Mouse (Mus musculus) Patski (cell line): ENCODE measurements around the gene Impdh2. TPM values are rescaled to one million over a fixed set of nuclear protein-coding genes. Genes with fewer than 3 reads are reported as not detected.

Source experiments
- ATAC-seq: fragments of 100-300 bp; one replicate; pipeline ENCODE4 v1.8.0; 2021
- CTCF ChIA-PET: fragments of 350-600 bp; sonication (Branson Sonifier 250); formaldehyde crosslinking; loops from one replicate; lab custom pipeline; 2022; ENCODE audit warnings: inconsistent platforms; lab: Charles Lee
- POLR2A ChIA-PET: fragments of 350-600 bp; sonication (Branson Sonifier 250); formaldehyde crosslinking; loops from one replicate; lab custom pipeline; 2022; ENCODE audit warnings: antibody characterized with exemption, inconsistent platforms; lab: Charles Lee
- DNase-seq: peaks from one replicate; pipeline ENCODE4 v3.0.0-alpha.2; 2011; ENCODE audit warnings: low read depth, low spot score
- H3K27me3 ChIP-seq: fragments of 371-371 bp; one replicate; pipeline ENCODE4 v1.5.1; 2021
- CTCF ChIP-seq: fragments of 100-300 bp; IDR thresholded peaks from one replicate; pipeline ENCODE4 v1.5.1; 2021
- in situ Hi-C: fragments of 300-500 bp; cut with MboI; formaldehyde crosslinking; loops from 3 replicates; pipeline ENCODE4 v1.11.1; 2018; ENCODE audit warnings: low pct_unique_long_range_greater_than_20kb, mixed read lengths
- polyA plus RNA-seq: library from polyadenylated mRNA; unstranded; gene quantifications from one replicate; pipeline ENCODE4 v1.2.3, GENCODE M21; 2021

Gene Impdh2
- polyA plus RNA-seq, 1 experiment from 2014 or later = 93.3 TPM

GRCm38 (mm10) chr9:108545986-108546385 lies 14.1 kb upstream of the Impdh2 start:
- ATAC-seq (no peak), DNase-seq (no peak)
- ChIA-PET CTCF (no interaction called here), POLR2A (no interaction called here)
- in situ Hi-C loops = no loop called here
- no peaks in the 10 kb centered on the region for H3K27me3 ChIP-seq
- no peak for TF ChIP-seq CTCF

DNA sequence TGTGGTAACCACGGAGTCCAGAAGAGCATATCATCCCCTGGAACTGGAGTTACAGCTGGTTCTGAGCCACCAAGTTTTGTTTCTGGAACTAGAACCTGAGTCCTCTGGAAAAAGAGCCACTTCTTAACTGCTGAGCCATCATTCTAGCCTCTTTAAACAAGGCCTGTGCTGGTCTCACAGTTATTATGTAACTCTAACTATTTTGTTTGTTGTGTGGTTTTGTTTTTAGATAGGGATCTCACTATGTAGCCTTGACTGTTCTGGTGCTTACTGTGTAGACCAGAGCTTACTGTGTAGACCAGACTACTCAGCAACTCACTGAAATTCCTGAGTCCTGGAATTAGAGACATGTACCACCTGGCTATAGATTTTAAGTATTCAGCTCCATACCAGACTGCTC lies 13.2 kb upstream of the Impdh2 start:
- no peak for TF ChIP-seq CTCF

GRCm38 (mm10) chr9:108559169-108559568 lies 917 bp upstream of the Impdh2 start:
- DNase-seq (no peak), ATAC-seq (no peak)
- H3K27me3 ChIP-seq = no peaks in the 10 kb centered on the region
- CTCF ChIA-PET = no interaction called here
- in situ Hi-C loops = no loop called here
- no peak for TF ChIP-seq CTCF
- POLR2A ChIA-PET = no interaction called here

More for the DNA sequence above, 13.2 kb upstream of the Impdh2 start:
- ChIA-PET CTCF (no interaction called here), POLR2A (no interaction called here)
- H3K27me3 ChIP-seq = no peaks in the 10 kb centered on the region
- in situ Hi-C loops = no loop called here
- ATAC-seq (no peak), DNase-seq (no peak)

DNA sequence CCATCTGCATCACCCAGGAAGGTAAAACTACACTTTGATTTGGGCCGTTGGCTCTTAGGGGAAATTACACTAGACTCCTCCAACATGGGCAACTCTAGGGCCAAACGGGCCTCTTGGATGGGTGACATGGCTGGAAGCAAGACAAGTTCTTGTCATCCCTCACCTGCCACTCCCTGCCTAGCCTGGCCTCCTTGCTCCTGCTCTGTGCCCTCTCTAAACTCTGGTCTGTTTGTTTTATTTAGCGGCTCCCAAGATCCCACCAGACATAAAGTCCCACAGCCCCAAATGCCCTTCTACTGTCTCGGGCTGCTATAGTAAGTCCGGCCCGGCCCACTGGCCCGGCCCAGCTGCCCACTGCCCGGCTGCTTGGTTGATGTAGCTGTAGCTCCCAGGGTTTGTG lies 3.6 kb downstream of the Impdh2 start:
- DNase-seq = no peak
- ChIA-PET POLR2A (interaction anchor here (0.6 kb wide), 1 partner anchor 13 kb away, joined by 3 read pairs; no protein-coding TSS in a partner anchor), CTCF (no interaction called here)
- no peak for ATAC-seq
- no peaks in the 10 kb centered on the region for H3K27me3 ChIP-seq
- TF ChIP-seq CTCF = no peak
- in situ Hi-C loops = no loop called here

- CTCF ChIA-PET = no interaction called here
- DNase-seq = no peak
- ATAC-seq = no peak
- in situ Hi-C loops = no loop called here
- POLR2A ChIA-PET = interaction anchor here (0.6 kb wide), 1 partner anchor 12 kb away, joined by 3 read pairs; no protein-coding TSS in a partner anchor
- TF ChIP-seq CTCF = no peak
- no peaks in the 10 kb centered on the region for H3K27me3 ChIP-seq
These were observed 4.0 kb downstream of the Impdh2 start for GRCm38 (mm10) chr9:108564131-108564530.

GRCm38 (mm10) chr9:108565881-108566814 lies 6.1 kb downstream of the Impdh2 start:
- in situ Hi-C loops = no loop called here
- POLR2A ChIA-PET = no interaction called here
- TF ChIP-seq CTCF = no peak
- no peaks in the 10 kb centered on the region for H3K27me3 ChIP-seq
- CTCF ChIA-PET = no interaction called here
- ATAC-seq (peak; percentile 1), DNase-seq (no peak)

DNA sequence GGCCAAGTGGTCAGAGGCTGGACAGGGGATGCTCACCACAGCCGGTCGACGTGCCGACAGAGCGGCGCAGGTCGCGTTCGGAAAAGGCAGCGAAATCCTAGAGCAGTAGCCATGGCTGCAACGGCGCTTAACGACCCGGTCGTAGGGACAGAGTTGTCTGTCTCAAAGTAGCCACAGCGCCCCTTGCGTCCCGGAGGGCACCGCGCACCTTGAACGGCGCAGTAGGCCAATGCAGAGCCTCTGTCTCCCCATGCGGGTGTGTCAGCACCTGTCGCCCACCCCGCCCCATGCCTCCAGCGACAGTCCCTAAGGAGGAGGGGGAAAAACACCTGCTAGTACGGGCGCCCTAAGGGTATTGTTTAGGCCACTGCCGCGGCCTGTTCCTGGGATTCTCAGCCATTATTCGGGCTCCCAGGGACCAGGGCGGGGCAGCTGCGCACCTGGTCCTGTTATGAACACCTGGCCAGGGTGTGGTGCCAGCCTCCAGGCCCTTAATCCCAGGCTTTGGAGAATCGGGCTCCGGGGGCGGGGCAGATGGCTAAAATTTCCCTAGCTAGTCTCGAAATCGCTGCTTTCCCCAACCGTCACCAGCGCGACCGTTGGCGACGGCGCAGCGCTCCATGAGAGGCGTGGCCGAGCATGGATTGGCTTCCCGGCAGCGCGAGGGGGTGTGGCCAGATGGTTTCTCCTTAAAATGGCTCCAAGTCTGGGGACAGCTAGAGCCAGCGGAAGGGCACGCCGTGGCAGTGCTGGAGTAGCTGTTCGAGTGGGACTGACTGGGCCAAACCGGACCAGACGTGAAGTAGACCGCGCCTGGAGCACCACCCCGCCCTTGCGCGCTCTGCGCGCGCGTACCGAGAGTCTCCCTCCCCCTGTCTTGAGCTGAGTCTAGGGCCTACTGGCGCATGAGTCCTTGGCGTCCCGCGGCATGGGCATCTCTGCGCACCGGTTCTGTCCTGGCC lies 7.0 kb downstream of the Impdh2 start, which contains the start of gene Ndufaf3:
Ndufaf3 (minus strand) TSS at position 620 of the 962 bp plus-strand sequence.
- CTCF ChIA-PET = interaction anchor here (1.0 to 1.3 kb wide), 2 partner anchors 13 to 43 kb away, joined by 3 to 4 read pairs; no protein-coding TSS in a partner anchor
- POLR2A ChIA-PET = interaction anchor here (0.7 to 1.1 kb wide), 2 partner anchors 10 to 49 kb away, joined by 3 to 5 read pairs; no protein-coding TSS in a partner anchor
- in situ Hi-C loops = no loop called here
- ATAC-seq = peak; percentile 70
- H3K27me3 ChIP-seq = no peaks in the 10 kb centered on the region
- TF ChIP-seq CTCF = no peak
- DNase-seq = no peak

- no peaks in the 10 kb centered on the region for H3K27me3 ChIP-seq
- no peak for DNase-seq
- ChIA-PET POLR2A (interaction anchor here (1.1 to 1.3 kb wide), 3 partner anchors 9 to 51 kb away, joined by 3 to 6 read pairs (median 5); partner anchors contain the start of gene Qrich1), CTCF (interaction anchor here (1.0 to 1.3 kb wide), 2 partner anchors 14 to 44 kb away, joined by 3 to 4 read pairs; no protein-coding TSS in a partner anchor)
- in situ Hi-C loops = no loop called here
- no peak for TF ChIP-seq CTCF
- ATAC-seq = no peak
These were observed 7.9 kb downstream of the Impdh2 start for GRCm38 (mm10) chr9:108567931-108568419.

GRCm38 (mm10) chr9:108568511-108568921 lies 8.4 kb downstream of the Impdh2 start:
- no peaks in the 10 kb centered on the region for H3K27me3 ChIP-seq
- in situ Hi-C loops = no loop called here
- ChIA-PET CTCF (no interaction called here), POLR2A (interaction anchor here (1.3 kb wide), 2 partner anchors 9 to 51 kb away, joined by 3 to 6 read pairs; partner anchors contain the start of gene Qrich1)
- no peak for TF ChIP-seq CTCF
- no peak for ATAC-seq
- DNase-seq = no peak
